Mouse (Mus musculus) liver (tissue): ENCODE data around the gene Olfr366.
"Not testable (repeated sequence)": the region's sequence is repeated elsewhere in the genome, so short reads cannot be mapped to it uniquely, and the experiment has no call there.

Experiments used
- DNase-seq: peaks from one replicate; pipeline ENCODE4 v3.0.0-alpha.2; 2020; ENCODE audit warnings: mixed read lengths

Gene Olfr366

GRCm38 (mm10) chr2:37211274-37211673 is at the start of gene Olfr366:
Gene Olfr366 (plus strand): TSS chr2:37211574.
- no peak for DNase-seq

- no peak for DNase-seq
Observed at GRCm38 (mm10) chr2:37187898-37188297, 23.5 kb upstream of the Olfr366 start, which contains the start of gene Olfr365. Gene Olfr365 (plus strand): TSS chr2:37188198.

GRCm38 (mm10) chr2:37261781-37262180 is 50.4 kb downstream of the Olfr366 start:
- not testable (repeated sequence) for DNase-seq
